Mouse (Mus musculus) erythroid progenitor cell, adult 5-6 weeks (primary cell): ENCODE results near the gene Kiz. TPM values are rescaled to one million over a fixed set of nuclear protein-coding genes. Genes with fewer than 3 reads are reported as not detected.

Experiments
- ATAC-seq: replicated peaks from 2 replicates; pipeline ENCODE4 v1.8.0; 2016; ENCODE audit warnings: moderate number of reproducible peaks, mild to moderate bottlenecking, moderate TSS enrichment, inconsistent platforms; ENCODE audit not compliant: poor library complexity, low FRiP score, severe bottlenecking
- total RNA-seq, 2 experiments: library from RNA; stranded (forward) in 1 of 2; stranded (reverse) in 1 of 2; fragments of 150-400 nt in 1 of 2; fragments of 186-747, 209-891 nt in 1 of 2; gene quantifications; 2 replicates each; pipeline versions ENCODE4 v1.2.3 to v1.2.4; 2015 to 2017; ENCODE audit warnings: low replicate concordance in 2 of 2

Gene Kiz
- total RNA-seq, 2 experiments from 2014 or later, result 28.1 to 41.7 TPM

DNA sequence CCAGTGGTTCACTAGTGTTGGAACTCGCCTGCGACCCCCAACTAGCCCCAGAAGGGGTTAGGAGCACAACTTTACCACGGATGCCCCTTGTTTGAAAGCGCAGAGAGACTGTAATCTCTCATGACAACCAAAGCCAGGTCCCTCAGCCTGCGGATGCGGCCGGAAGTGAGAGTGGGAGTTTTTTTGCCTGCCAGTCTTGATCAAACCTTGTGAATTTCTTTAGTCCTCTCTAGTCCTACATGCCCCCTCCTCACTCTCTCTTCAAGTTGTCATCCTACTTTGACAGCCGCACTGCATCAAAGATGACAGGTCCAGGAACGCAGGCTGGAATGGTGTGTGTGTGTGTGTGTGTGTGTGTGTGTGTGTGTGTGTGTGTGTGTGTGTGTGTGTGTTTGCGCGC, 456 bp downstream of the Kiz start:
- ATAC-seq, result peak; percentile 36

DNA sequence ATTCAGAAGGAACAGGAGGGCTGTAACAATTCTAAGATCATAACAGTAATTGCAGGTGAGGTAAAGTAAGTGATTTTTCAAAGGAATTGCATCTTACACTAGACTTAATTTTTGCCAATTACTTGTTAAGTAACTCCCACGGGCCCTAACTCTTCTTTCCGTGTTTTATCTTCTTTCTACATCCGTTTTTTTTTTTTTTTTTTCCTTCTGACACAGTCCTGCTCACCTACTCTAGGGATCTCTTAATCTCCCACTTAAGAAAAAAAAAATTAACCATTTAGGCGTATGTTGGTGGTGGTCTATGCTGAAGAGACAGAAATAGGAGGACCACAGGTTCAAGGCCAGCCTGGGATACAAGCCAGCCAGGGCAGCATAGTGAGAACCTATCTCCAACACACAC, 1.2 kb downstream of the Kiz start:
- ATAC-seq, result no peak

- no peak for ATAC-seq
Observed at GRCm38 (mm10) chr2:146865781-146866180, 10.1 kb downstream of the Kiz start.

DNA sequence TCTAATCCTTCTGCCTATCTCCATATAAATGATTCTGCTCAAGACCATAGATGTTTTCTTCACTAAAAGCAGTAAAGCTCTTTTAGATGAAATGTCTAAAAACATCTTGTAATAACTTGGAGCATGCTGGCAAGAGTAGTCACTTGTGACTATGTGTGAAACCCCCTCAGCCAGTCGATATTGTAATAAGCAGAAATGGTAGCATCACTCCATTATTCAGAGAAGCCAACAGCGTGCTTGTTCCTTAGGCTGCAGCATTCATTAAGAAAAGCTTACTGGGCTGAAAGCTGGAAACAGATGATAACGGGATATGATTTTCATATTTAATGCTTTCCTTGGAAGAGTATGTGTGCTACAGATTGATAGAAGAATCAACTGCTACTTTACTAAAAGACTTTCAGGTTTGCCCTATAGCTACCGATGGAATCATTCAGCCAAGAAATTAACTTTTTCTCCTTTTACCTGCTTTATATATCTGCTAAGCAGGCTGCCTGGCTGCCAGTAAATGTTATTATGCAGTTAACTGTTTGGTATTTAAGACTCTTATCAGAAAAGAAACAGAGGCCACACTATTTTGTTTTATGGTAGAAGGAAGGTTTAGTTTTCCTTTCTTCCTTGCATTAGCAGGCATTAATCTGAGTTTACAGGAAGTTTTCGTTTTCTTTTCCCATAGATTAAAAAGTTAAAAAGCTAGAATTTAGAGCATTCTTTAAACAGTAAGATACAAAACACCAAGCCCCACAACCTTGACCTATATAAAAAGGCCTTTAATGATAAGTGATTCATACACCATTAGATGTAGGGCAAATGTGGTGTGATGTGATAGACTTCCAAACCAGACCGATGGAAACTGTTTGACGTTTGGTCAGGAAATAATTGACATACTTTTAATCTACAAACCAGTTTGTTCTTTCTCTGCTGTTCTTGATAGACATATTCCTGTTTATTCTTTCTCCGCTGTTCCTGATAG, 15.9 kb downstream of the Kiz start:
- no peak for ATAC-seq

GRCm38 (mm10) chr2:146872697-146873096, 17.0 kb downstream of the Kiz start:
- ATAC-seq, result no peak

DNA sequence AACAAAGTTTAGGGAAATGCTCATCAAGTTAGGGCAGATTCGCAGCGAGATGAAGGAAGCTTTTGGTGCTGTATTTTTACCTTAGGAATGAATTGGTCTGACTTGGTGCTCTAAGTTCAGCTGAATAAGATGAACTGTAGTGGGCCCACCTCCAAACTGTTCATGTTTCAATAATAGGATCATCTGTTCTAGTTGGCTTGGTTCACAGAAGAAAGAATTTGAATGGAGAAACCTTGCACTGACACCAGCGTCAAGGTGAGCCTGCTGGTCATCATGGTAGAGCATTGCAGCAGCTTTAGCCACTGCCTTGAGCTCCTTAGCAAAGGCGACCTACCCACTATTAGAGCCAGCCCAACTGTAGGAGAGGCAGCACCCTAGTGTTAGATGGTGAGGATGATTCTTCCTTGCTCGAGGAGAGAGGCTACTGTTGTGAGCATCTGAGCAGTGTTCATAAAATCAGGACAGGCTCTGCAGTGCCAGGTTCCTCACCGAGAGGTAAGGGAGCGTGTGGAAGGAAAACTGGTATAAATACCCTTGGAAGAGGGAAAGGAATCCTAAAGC, 18.3 kb downstream of the Kiz start:
- ATAC-seq, result no peak

- ATAC-seq, result no peak
Observed at GRCm38 (mm10) chr2:146877423-146878098, 21.9 kb downstream of the Kiz start.

GRCm38 (mm10) chr2:146881623-146882022, 26.0 kb downstream of the Kiz start:
- no peak for ATAC-seq

GRCm38 (mm10) chr2:146884291-146884855, 28.7 kb downstream of the Kiz start:
- ATAC-seq, result no peak

DNA sequence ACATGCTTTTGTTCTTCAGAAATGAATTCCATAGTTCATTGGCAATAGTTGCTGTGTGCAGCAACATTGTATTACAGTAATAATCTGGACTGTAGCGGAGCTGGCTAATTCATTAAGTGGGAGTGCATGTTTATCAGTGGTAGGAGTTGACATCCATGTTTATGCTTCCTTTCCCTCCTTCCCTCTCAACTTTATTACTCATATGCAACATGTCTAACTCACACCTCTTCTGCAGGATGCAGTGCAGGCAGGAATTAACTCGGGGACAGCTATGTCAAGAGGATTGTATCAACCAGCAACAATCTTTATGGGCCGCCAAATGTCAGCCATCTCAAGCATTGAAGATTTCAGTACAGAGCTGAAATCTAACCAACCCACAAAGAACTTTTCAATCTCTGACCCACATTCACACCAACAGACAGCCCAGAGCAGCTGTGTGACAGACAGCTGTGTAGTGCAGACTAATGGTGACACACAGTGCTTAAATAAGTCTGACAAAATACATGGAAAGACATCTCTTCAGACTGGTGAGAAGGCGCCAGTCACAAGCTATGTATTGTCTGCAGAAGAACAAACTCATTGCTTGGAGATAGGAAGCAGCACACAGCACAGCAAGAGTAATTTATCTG, 33.2 kb downstream of the Kiz start:
- ATAC-seq, result no peak

GRCm38 (mm10) chr2:146898977-146899376, 43.3 kb downstream of the Kiz start:
- ATAC-seq, result no peak

GRCm38 (mm10) chr2:146916085-146916484, 60.4 kb downstream of the Kiz start:
- ATAC-seq, result no peak

GRCm38 (mm10) chr2:146917770-146918169, 62.1 kb downstream of the Kiz start:
- ATAC-seq, result no peak

DNA sequence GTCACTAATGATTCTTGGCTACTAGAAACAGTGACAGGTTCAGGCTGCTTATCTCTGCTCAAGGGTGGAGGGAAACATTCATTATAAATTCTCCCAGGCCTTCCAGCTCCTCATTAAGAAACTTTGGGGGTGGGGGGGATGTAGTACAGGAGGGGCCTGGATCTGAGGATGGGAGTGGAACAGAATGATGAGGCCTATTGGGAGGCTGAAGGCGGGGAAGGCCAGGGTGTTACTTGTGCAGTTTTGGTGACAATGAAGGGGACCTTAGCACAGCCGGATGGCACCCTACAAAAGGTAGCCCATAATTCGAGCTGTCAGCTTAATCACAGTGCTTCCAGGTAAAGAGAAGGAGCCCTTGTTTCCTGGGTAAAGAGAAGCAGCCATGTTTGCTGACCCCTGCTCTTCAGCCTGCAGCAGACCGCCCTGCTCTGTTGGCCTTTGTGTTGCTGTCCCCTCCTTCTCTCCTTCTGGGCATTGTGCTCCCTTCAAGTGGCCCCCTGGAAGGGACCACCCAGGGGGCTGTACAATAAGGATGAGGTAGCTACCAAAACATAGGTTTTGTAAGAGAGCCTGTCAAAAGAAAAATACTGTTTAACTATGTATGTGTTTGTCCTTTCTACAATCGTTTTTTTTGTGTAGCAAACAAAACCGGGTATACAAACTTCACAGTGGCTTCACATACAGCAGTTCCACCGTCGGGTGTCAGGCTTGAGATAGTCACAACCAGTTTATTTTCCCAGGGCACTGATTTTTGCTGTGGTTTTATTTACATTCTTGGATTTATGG, 64.9 kb downstream of the Kiz start:
- ATAC-seq, result no peak

DNA sequence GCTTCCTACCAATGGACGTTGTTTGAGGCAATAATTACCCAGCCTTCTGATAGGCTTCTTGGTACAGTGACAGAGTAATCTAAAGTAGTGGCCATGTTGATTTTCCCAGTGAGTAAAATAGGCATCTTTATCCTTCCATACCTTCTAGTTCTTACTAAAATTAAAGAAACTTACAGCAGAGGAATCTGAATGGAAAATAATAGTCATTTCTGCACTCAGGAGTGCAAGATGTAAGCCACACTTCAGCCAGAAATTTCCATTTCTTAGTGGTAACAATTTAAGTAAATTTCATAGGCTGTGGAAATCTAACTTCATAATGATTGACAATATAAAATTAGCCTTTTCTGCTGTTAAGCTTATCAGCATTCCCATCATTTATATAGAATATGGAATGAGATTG, 69.6 kb downstream of the Kiz start:
- no peak for ATAC-seq

DNA sequence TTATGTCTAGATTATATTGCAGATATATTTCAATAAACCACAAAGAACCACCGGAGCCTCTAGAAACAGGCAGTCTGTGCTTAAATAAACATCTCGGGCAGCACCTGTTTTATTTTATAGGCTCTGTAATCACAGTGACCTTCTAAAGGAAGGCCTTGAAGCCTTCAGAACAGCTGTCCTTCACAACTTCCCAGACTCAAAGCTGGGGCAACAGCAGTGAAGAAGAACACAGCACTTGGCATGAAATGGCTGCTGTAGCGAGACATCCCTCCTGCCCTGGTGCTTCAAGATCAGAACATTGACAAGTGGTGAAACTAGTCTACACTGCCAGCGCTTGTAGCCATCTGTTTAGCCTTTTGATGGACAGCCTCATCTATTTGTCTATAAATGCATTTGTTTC, 70.2 kb downstream of the Kiz start:
- ATAC-seq, result no peak

GRCm38 (mm10) chr2:146948223-146948776, 92.6 kb downstream of the Kiz start:
- ATAC-seq, result no peak

GRCm38 (mm10) chr2:146956366-146956765, 100.7 kb downstream of the Kiz start:
- ATAC-seq, result no peak

- ATAC-seq, result no peak
Observed at GRCm38 (mm10) chr2:146958398-146958911, 102.8 kb downstream of the Kiz start.
